Mouse (Mus musculus): ENCODE measurements at regions not wholly inside any gene's neighbourhood (a gene's known extent, or its start where the extent isn't known, plus 50 kb on each side); places are given as distances from the start of the nearest gene placed in this dataset.
A peak's percentile ranks its signal among the peaks of the same experiment; 100 is the strongest.

DNA sequence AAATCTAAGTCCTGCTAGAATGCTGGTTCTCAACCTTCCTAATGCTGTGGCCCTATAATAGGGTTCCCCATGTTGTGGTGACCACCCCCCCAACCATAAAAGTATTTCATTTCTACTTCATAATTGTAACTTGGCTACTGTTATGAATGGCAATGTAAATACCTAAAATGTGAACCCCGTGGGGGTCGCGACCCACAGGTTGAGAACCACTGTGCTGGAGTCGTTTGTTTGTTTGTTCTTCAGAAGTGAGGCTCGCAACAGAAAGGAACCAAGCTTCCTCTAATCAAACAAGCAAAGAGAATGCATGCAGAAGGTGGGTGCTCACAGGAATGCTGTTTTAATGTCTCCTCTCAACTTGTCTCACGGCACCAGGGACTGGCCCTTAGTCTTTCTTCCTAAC lies 166.4 kb upstream of the Elac2 start:
- no peak overlapping the region for H3K27ac ChIP-seq (replicated peaks; ENCODE audit: low read depth, low read length)
- no peak for ATAC-seq (ENCODE audit: low FRiP score, low read depth)
- no peak for TF ChIP-seq POLR2A (IDR thresholded peaks at IDR 0.05; ENCODE audit: borderline replicate concordance, extremely low read depth, insufficient read depth, insufficient read length)

DNA sequence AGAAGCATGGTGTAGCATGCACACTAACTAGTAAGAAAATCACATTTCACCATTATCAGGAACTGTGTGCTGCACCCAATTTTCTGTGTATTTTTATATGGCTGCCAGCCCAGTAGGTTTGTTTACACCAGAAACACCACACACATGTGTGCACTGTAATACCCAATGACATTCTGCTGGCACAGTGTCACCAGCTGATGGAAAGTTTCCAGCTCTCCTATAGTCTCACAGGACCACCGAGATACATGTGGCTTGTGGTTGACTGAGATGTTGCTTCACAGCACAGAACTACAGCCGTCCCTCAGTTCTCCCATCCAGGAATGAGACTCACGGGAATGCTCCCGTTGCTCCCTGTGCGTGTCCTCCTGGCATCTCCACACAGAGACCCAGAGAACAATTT lies 149.4 kb upstream of the Elac2 start:
- Histone ChIP-seq H3K4me3 (replicated peaks; ENCODE audit: low read length) (no peak overlapping the region), H3K36me3 (ENCODE audit: control insufficient read depth, insufficient read depth, low read length) (no peaks in the 10 kb centered on the region), H3K4me2 (replicated peaks; ENCODE audit: low read depth, low read length, severe bottlenecking) (no peak overlapping the region), H3K27ac (replicated peaks; ENCODE audit: low read depth, low read length) (no peak overlapping the region), H3K9ac (ENCODE audit: low read depth, low read length, severe bottlenecking) (no peak overlapping the region), H3K9me3 (ENCODE audit: control insufficient read depth, low read length) (no peaks in the 10 kb centered on the region), H3K4me1 (ENCODE audit: control insufficient read depth, insufficient read depth, low read length) (peaks cover 20% of the 10 kb centered on the region), H3K27me3 (ENCODE audit: control insufficient read depth, insufficient read depth, low read length) (0 out of 2 replicates have a peak, but pooled peaks cover 9% of the 10 kb centered on the region)
- TF ChIP-seq POLR2A (IDR thresholded peaks at IDR 0.05; ENCODE audit: borderline replicate concordance, extremely low read depth, insufficient read depth, insufficient read length): no peak
- WGBS: 51% methylated on average over 5 of the region's 5 CpGs
- DNase-seq (ENCODE audit: low spot score): peak; percentile 26
- ATAC-seq (ENCODE audit: low FRiP score, low read depth): no peak

More for the DNA sequence above, 166.4 kb upstream of the Elac2 start:
- Histone ChIP-seq H3K4me3 (replicated peaks; ENCODE audit: low read length) (no peak overlapping the region), H3K4me2 (replicated peaks; ENCODE audit: low read depth, low read length, severe bottlenecking) (no peak overlapping the region), H3K9ac (ENCODE audit: low read depth, low read length, severe bottlenecking) (no peak overlapping the region), H3K36me3 (ENCODE audit: control insufficient read depth, insufficient read depth, low read length) (no peaks in the 10 kb centered on the region), H3K9me3 (ENCODE audit: control insufficient read depth, low read length) (no peaks in the 10 kb centered on the region), H3K4me1 (ENCODE audit: control insufficient read depth, insufficient read depth, low read length) (peaks cover 13% of the 10 kb centered on the region), H3K27me3 (ENCODE audit: control insufficient read depth, insufficient read depth, low read length) (no peaks in the 10 kb centered on the region)
- DNase-seq (ENCODE audit: low spot score): no peak
- whole genome bisulfite sequencing: 76% methylated on average over 6 of the region's 6 CpGs

DNA sequence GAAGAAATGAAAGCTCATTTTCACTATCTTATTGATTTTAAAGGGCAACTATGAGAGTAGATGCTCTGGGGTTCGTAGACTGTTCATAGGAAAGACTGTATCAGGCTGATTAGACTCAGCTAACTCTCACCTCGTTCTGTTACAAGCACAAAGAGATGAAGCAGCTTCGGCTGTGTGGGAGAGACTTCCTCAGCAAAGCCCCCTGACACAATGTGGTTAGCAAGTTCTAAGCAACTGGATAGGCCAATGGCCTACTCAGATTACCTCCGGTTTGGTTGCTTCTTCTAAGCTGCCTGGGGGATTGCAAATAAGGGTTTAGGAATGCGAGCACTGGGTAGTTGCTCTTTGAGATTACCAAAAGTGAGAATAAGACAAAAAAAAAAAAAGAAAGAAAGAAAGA lies 146.4 kb upstream of the Elac2 start:
- no peak for ATAC-seq (ENCODE audit: low FRiP score, low read depth)
- Histone ChIP-seq H3K27ac (replicated peaks; ENCODE audit: low read depth, low read length) (no peak overlapping the region), H3K27me3 (ENCODE audit: control insufficient read depth, insufficient read depth, low read length) (peaks cover 14% of the 10 kb centered on the region; the same call in 1 of the 2 replicates), H3K4me2 (replicated peaks; ENCODE audit: low read depth, low read length, severe bottlenecking) (no peak overlapping the region), H3K36me3 (ENCODE audit: control insufficient read depth, insufficient read depth, low read length) (no peaks in the 10 kb centered on the region), H3K9ac (ENCODE audit: low read depth, low read length, severe bottlenecking) (no peak overlapping the region), H3K4me3 (replicated peaks; ENCODE audit: low read length) (no peak overlapping the region), H3K9me3 (ENCODE audit: control insufficient read depth, low read length) (no peaks in the 10 kb centered on the region), H3K4me1 (ENCODE audit: control insufficient read depth, insufficient read depth, low read length) (peaks cover 21% of the 10 kb centered on the region)
- DNase-seq (ENCODE audit: low spot score): no peak
- WGBS: 54% methylated on average over 5 of the region's 5 CpGs
- no peak for TF ChIP-seq POLR2A (IDR thresholded peaks at IDR 0.05; ENCODE audit: borderline replicate concordance, extremely low read depth, insufficient read depth, insufficient read length)

DNA sequence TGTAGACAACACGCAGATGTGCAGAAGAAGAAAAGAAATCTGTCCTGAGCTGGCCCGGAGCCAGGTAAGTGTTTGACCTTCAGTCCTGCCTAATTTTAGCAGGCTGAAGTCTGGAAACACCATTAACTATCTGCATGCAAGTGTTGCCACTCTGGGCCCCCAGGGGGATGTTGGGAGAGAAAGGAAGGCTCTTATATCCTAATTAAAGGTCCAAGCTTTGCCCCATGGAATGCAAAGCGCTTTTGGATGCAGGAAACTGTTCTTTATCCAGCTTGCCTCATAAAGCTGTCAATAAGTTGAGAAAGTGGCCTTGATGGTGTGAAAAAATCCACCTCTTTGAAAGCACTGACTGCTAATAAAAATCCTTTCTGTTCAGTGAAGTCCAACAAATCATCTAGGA lies 145.1 kb upstream of the Elac2 start:
- ATAC-seq (ENCODE audit: low FRiP score, low read depth) (peak; percentile 53), DNase-seq (ENCODE audit: low spot score) (peak; percentile 58)
- no peak overlapping the region for H3K4me3 ChIP-seq (replicated peaks; ENCODE audit: low read length)
- TF ChIP-seq POLR2A (IDR thresholded peaks at IDR 0.05; ENCODE audit: borderline replicate concordance, extremely low read depth, insufficient read depth, insufficient read length): no peak
- no peak overlapping the region for H3K27ac ChIP-seq (replicated peaks; ENCODE audit: low read depth, low read length)
- 3% methylated on average over 3 of the region's 3 CpGs for WGBS
- H3K9me3 ChIP-seq (ENCODE audit: control insufficient read depth, low read length): no peaks in the 10 kb centered on the region
- no peaks in the 10 kb centered on the region for H3K36me3 ChIP-seq (ENCODE audit: control insufficient read depth, insufficient read depth, low read length)
- H3K4me1 ChIP-seq (ENCODE audit: control insufficient read depth, insufficient read depth, low read length): peaks cover 21% of the 10 kb centered on the region
- no peak overlapping the region; the same call in 1 of the 2 replicates for H3K4me2 ChIP-seq (replicated peaks; ENCODE audit: low read depth, low read length, severe bottlenecking)
- no peak overlapping the region for H3K9ac ChIP-seq (ENCODE audit: low read depth, low read length, severe bottlenecking)
- H3K27me3 ChIP-seq (ENCODE audit: control insufficient read depth, insufficient read depth, low read length): peaks cover 14% of the 10 kb centered on the region; the same call in 1 of the 2 replicates

DNA sequence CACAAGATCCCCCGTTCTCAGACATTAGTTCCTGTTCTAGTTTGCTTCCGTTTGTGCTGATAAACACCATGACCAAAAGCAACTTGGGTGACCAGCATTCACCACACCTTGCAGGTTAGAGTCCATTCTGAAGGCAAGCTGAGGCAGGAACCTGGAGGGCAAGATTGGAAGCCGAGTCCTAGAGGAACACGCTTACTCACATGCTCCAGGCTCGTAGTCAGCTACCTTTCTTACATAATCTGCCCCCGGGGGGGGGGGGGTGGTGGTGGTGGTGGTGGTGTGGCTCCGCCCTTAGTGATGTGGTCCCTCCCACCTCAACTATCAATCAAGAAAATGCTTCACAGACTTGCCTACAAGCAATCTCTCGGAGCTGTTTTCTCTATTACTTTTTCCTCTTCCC lies 142.1 kb upstream of the Elac2 start:
- H3K36me3 ChIP-seq (ENCODE audit: control insufficient read depth, insufficient read depth, low read length): no peaks in the 10 kb centered on the region
- no peaks in the 10 kb centered on the region for H3K9me3 ChIP-seq (ENCODE audit: control insufficient read depth, low read length)
- peaks cover 21% of the 10 kb centered on the region for H3K4me1 ChIP-seq (ENCODE audit: control insufficient read depth, insufficient read depth, low read length)
- no peak for TF ChIP-seq POLR2A (IDR thresholded peaks at IDR 0.05; ENCODE audit: borderline replicate concordance, extremely low read depth, insufficient read depth, insufficient read length)
- no peak overlapping the region for H3K9ac ChIP-seq (ENCODE audit: low read depth, low read length, severe bottlenecking)
- no peak for ATAC-seq (ENCODE audit: low FRiP score, low read depth)
- peaks cover 10% of the 10 kb centered on the region; the same call in 1 of the 2 replicates for H3K27me3 ChIP-seq (ENCODE audit: control insufficient read depth, insufficient read depth, low read length)
- no peak for DNase-seq (ENCODE audit: low spot score)
- no peak overlapping the region for H3K4me3 ChIP-seq (replicated peaks; ENCODE audit: low read length)
- H3K4me2 ChIP-seq (replicated peaks; ENCODE audit: low read depth, low read length, severe bottlenecking): no peak overlapping the region
- WGBS: 71% methylated on average over 7 of the region's 8 CpGs
- H3K27ac ChIP-seq (replicated peaks; ENCODE audit: low read depth, low read length): no peak overlapping the region

DNA sequence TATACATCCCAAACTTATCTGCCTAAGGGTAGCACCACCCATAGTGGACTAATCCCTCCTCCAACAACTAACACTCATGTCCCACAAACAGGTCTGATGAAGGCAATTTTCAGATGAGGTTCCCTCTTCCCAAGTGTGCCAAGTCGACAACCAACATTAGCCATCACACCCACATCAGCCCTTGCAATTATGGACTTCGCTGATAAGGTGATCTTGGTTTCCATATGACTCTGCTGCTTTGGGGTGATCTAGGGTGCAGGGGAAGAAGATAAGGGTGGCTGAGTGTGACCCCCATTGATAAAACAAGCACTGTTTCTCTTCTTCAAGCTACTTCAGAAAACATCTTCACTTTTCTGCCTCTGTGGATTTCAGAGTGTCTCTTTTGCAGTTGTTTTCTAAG lies 137.7 kb upstream of the Elac2 start:
- DNase-seq (ENCODE audit: low spot score): no peak
- no peak overlapping the region for H3K27ac ChIP-seq (replicated peaks; ENCODE audit: low read depth, low read length)
- no peak overlapping the region for H3K9ac ChIP-seq (ENCODE audit: low read depth, low read length, severe bottlenecking)
- 92% methylated on average over 2 of the region's 2 CpGs for WGBS
- no peak overlapping the region for H3K4me2 ChIP-seq (replicated peaks; ENCODE audit: low read depth, low read length, severe bottlenecking)
- ATAC-seq (ENCODE audit: low FRiP score, low read depth): no peak
- H3K36me3 ChIP-seq (ENCODE audit: control insufficient read depth, insufficient read depth, low read length): no peaks in the 10 kb centered on the region
- TF ChIP-seq POLR2A (IDR thresholded peaks at IDR 0.05; ENCODE audit: borderline replicate concordance, extremely low read depth, insufficient read depth, insufficient read length): no peak
- H3K27me3 ChIP-seq (ENCODE audit: control insufficient read depth, insufficient read depth, low read length): peaks cover 8% of the 10 kb centered on the region; the same call in 1 of the 2 replicates
- no peaks in the 10 kb centered on the region for H3K9me3 ChIP-seq (ENCODE audit: control insufficient read depth, low read length)
- H3K4me1 ChIP-seq (ENCODE audit: control insufficient read depth, insufficient read depth, low read length): no peaks in the 10 kb centered on the region
- H3K4me3 ChIP-seq (replicated peaks; ENCODE audit: low read length): no peak overlapping the region

All from limb, embryonic 14.5 days (tissue).